Mouse (Mus musculus) liver, adult 2 months (tissue): Measurements from ENCODE around the gene Serpinb9b.

ENCODE experiments used
- CTCF ChIP-seq: fragments of 200-500 bp; IDR thresholded peaks from 2 replicates; pipeline ENCODE4 v1.5.1; 2011; ENCODE audit warnings: low read depth, low read length, control low read depth
- POLR2A ChIP-seq: fragments of 200-500 bp; IDR thresholded peaks from 2 replicates; pipeline ENCODE4 v1.6.1; 2011; ENCODE audit warnings: low read length, control low read depth; ENCODE audit not compliant: insufficient read depth; ENCODE audit errors: extremely low read depth

DNA sequence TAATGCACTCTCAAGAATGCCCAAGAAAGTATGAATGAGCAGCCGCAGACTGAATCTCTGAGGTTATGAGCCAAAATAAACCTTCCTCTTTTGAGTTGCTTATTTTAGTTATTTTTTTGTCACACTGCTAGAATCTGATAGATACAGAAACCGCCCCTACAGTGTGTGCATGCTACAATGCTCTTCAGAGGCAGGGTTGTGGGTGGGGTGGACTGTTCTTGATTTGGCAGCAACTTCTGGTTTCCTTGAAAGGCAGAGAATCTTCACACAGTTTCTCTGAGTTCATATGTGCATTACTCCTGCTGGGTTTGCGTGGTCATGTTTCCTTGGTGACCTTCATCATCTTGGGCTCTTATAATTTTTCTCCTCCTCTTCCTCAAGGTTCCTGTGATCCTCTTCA, 40.9 kb downstream of the Serpinb9b start:
- TF ChIP-seq POLR2A (no peak), CTCF (no peak)
